Mouse (Mus musculus) liver (tissue): Measurements from ENCODE around the gene Tarbp1.

Source experiments
- DNase-seq: peaks from one replicate; pipeline ENCODE4 v3.0.0-alpha.2; 2020; ENCODE audit warnings: mixed read lengths

Tarbp1 gene

GRCm38 (mm10) chr8:126474299-126475187 lies at the start of gene Tarbp1:
TSS of gene Tarbp1 (minus strand) at chr8:126475065.
- DNase-seq: peak; percentile 85

- peak; percentile 62 for DNase-seq
These were observed 49.5 kb upstream of the Tarbp1 start for GRCm38 (mm10) chr8:126524233-126524985.

GRCm38 (mm10) chr8:126523060-126523574 lies 48.3 kb upstream of the Tarbp1 start:
- DNase-seq: no peak

- DNase-seq: no peak
These were observed 44.6 kb upstream of the Tarbp1 start for GRCm38 (mm10) chr8:126519447-126519975.

GRCm38 (mm10) chr8:126516620-126517577 lies 42.0 kb upstream of the Tarbp1 start:
- DNase-seq: peak; percentile 79

- DNase-seq: no peak
These were observed 39.4 kb upstream of the Tarbp1 start for GRCm38 (mm10) chr8:126514011-126514964.

- no peak for DNase-seq
These were observed 36.0 kb upstream of the Tarbp1 start for GRCm38 (mm10) chr8:126510866-126511265.

GRCm38 (mm10) chr8:126509635-126510034 lies 34.8 kb upstream of the Tarbp1 start:
- DNase-seq: no peak

GRCm38 (mm10) chr8:126508871-126509586 lies 34.2 kb upstream of the Tarbp1 start:
- no peak for DNase-seq

- DNase-seq: no peak
These were observed 33.4 kb upstream of the Tarbp1 start for GRCm38 (mm10) chr8:126508221-126508620.

- no peak for DNase-seq
These were observed 29.8 kb upstream of the Tarbp1 start for GRCm38 (mm10) chr8:126504492-126505182.

GRCm38 (mm10) chr8:126502722-126503121 lies 27.9 kb upstream of the Tarbp1 start:
- no peak for DNase-seq

- DNase-seq: no peak
These were observed 24.5 kb upstream of the Tarbp1 start for GRCm38 (mm10) chr8:126499371-126499770.

- no peak for DNase-seq
These were observed 23.6 kb upstream of the Tarbp1 start for GRCm38 (mm10) chr8:126498465-126498864.

GRCm38 (mm10) chr8:126497541-126498428 lies 22.9 kb upstream of the Tarbp1 start:
- DNase-seq: peak; percentile 80

- no peak for DNase-seq
These were observed 22.1 kb upstream of the Tarbp1 start for GRCm38 (mm10) chr8:126496915-126497314.

- no peak for DNase-seq
These were observed 20.6 kb upstream of the Tarbp1 start for GRCm38 (mm10) chr8:126495461-126495860.
